Mouse (Mus musculus) hindbrain, embryonic 14.5 days (tissue): ENCODE measurements at regions not wholly inside any gene's neighbourhood (a gene's known extent, or its start where the extent isn't known, plus 50 kb on each side); places are given as distances from the start of the nearest gene placed in this dataset.

Source experiments
- ATAC-seq: fragments of 200-750 bp; cut with Nextera tagmentation; 2 replicates; pipeline ENCODE4 v1.8.0; 2017; ENCODE audit warnings: moderate number of reproducible peaks, mild to moderate bottlenecking, moderate TSS enrichment, moderate library complexity; ENCODE audit not compliant: low FRiP score
- DNase-seq: peaks from one replicate; pipeline ENCODE4 v3.0.0-alpha.2; 2015; ENCODE audit warnings: low spot score
- H3K27ac ChIP-seq: fragments of 300-500 bp; sonication (generic); 2 replicates; pipeline ENCODE4 v1.5.1; 2014; ENCODE audit warnings: mild to moderate bottlenecking, moderate library complexity
- H3K27me3 ChIP-seq: fragments of 300-500 bp; sonication (generic); 2 replicates; pipeline ENCODE4 v1.6.1; 2014; ENCODE audit warnings: mild to moderate bottlenecking, low read length, mixed read lengths; ENCODE audit not compliant: control insufficient read depth, insufficient read depth
- H3K36me3 ChIP-seq: fragments of 300-500 bp; sonication (generic); replicated peaks from 2 replicates; pipeline ENCODE4 v1.6.1; 2014; ENCODE audit not compliant: control insufficient read depth, insufficient read depth
- H3K4me1 ChIP-seq: fragments of 300-500 bp; sonication (generic); replicated peaks from 2 replicates; pipeline ENCODE4 v1.6.1; 2014; ENCODE audit warnings: antibody characterized with exemption, low read length, mixed read lengths; ENCODE audit not compliant: control insufficient read depth, insufficient read depth
- H3K4me2 ChIP-seq: fragments of 300-500 bp; sonication (generic); replicated peaks from 2 replicates; pipeline ENCODE4 v1.6.1; 2014; ENCODE audit warnings: mild to moderate bottlenecking, moderate library complexity
- H3K4me3 ChIP-seq: fragments of 300-500 bp; sonication (generic); replicated peaks from 2 replicates; pipeline ENCODE4 v1.5.1; 2014; ENCODE audit warnings: mild to moderate bottlenecking, low read length
- H3K9ac ChIP-seq: fragments of 300-500 bp; sonication (generic); 2 replicates; pipeline ENCODE4 v1.6.1; 2014
- H3K9me3 ChIP-seq: fragments of 300-500 bp; sonication (generic); 2 replicates; pipeline ENCODE4 v1.6.1; 2016; ENCODE audit warnings: low read length; ENCODE audit not compliant: control insufficient read depth
- WGBS: fragments of 180-500 bp; shearing (Covaris S2); extraction: QIAGEN DNeasy Blood & Tissue Kit; methylation state at CpG from one replicate; pipeline ENCODE4 v1.1.7; 2014; 5-methylcytosine and 5-hydroxymethylcytosine counted together

DNA sequence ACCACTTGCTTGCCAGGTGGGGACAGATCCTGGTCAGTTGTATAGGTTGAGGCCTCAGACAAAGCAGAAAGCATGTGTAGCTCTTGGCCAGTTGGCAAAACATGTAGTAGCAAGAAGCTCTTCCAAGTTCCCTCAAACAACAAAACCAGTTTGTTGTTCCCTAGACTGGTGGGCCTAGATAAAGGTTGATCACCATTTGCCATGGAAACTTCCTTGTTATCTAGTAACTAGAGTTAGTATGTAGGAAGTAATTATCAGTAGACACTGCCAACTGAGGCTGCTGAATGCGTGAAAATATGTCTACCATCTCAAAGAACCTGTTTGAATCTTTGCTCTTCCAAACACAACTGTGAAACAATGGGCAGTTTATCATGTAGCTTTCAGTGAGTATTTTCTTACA lies 1098.7 kb downstream of the Pcdh18 start:
- H3K4me1 ChIP-seq, result no peaks in the 10 kb centered on the region
- H3K36me3 ChIP-seq, result no peaks in the 10 kb centered on the region
- no peak overlapping the region for H3K4me2 ChIP-seq
- WGBS, result 85% methylated on average over 1 of the region's 1 CpGs
- H3K4me3 ChIP-seq, result no peak overlapping the region
- H3K27ac ChIP-seq, result no peak overlapping the region
- H3K9me3 ChIP-seq, result no peaks in the 10 kb centered on the region
- no peak for ATAC-seq
- H3K27me3 ChIP-seq, result no peaks in the 10 kb centered on the region
- H3K9ac ChIP-seq, result no peak overlapping the region
- no peak for DNase-seq

- Histone ChIP-seq H3K36me3 (no peaks in the 10 kb centered on the region), H3K9me3 (no peaks in the 10 kb centered on the region), H3K4me2 (no peak overlapping the region), H3K4me1 (no peaks in the 10 kb centered on the region), H3K4me3 (no peak overlapping the region), H3K27me3 (no peaks in the 10 kb centered on the region), H3K27ac (no peak overlapping the region), H3K9ac (no peak overlapping the region)
- ATAC-seq, result no peak
- no peak for DNase-seq
- 89% methylated on average over 4 of the region's 4 CpGs for WGBS
Measured at GRCm38 (mm10) chr3:48655084-48655483, 1102.0 kb downstream of the Pcdh18 start.

DNA sequence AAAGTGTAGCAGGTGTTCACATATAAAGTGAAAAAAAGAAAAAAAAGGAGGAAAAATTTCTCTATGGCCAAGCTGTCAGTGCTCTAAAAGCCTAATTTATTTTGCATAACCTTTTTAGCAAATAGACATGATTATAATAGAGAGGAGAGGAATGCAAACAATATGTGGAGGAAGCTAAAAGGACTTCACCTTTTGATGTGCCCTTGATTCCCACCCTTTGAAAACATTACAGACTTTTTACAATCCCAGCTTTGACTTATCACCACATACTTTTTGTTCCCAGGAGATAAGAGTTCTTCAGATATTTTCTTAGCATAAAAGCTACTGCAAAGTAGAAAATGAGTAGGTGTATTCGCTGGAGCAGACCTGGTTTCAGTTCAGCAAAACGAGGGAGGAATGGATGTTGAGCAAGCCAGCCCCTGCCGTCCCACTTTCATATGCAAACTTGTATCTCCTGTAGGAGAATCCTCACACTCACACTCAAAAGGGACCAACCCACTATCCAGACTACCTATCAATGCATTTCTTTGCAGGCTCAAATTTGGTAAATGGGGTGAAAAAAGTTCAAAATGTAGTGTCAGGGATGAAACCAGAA lies 1125.1 kb downstream of the Pcdh18 start:
- no peak for DNase-seq
- no peaks in the 10 kb centered on the region for H3K36me3 ChIP-seq
- no peak for ATAC-seq
- H3K4me2 ChIP-seq, result no peak overlapping the region
- no peak overlapping the region for H3K27ac ChIP-seq
- 37% methylated on average over 3 of the region's 3 CpGs for WGBS
- no peak overlapping the region for H3K9ac ChIP-seq
- no peaks in the 10 kb centered on the region for H3K27me3 ChIP-seq
- H3K9me3 ChIP-seq, result no peaks in the 10 kb centered on the region
- no peaks in the 10 kb centered on the region for H3K4me1 ChIP-seq
- H3K4me3 ChIP-seq, result no peak overlapping the region

- Histone ChIP-seq H3K27me3 (no peaks in the 10 kb centered on the region), H3K4me3 (no peak overlapping the region), H3K4me2 (no peak overlapping the region), H3K9ac (no peak overlapping the region), H3K4me1 (no peaks in the 10 kb centered on the region), H3K36me3 (no peaks in the 10 kb centered on the region), H3K9me3 (no peaks in the 10 kb centered on the region), H3K27ac (no peak overlapping the region)
- DNase-seq (no peak), ATAC-seq (no peak)
- 96% methylated on average over 21 of the region's 21 CpGs for WGBS
Measured at GRCm38 (mm10) chr3:48608933-48609332, 1148.2 kb downstream of the Pcdh18 start.

DNA sequence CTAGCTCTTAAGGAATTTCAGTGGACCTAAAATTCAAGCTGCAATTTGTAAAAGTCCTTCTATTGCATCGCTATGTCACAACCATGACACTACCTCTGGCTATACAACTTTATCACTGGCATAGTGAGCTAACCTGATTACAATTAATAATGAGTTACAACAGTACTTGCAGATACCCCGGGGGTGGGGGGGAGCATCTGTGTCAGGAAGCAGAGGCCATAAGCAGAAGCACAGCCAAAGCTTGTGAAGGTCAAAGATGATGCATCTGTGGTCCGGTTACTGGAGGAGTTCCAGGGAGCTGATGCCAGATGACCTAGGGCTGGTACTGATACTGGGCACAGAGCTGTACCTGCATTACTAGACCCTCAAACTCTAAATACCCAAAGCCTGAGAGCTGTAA lies 1152.3 kb downstream of the Pcdh18 start:
- H3K9me3 ChIP-seq, result no peaks in the 10 kb centered on the region
- H3K27ac ChIP-seq, result no peak overlapping the region
- no peak overlapping the region for H3K4me3 ChIP-seq
- no peak overlapping the region for H3K4me2 ChIP-seq
- ATAC-seq (no peak), DNase-seq (no peak)
- H3K36me3 ChIP-seq, result no peaks in the 10 kb centered on the region
- H3K27me3 ChIP-seq, result no peaks in the 10 kb centered on the region
- H3K9ac ChIP-seq, result no peak overlapping the region
- 83% methylated on average over 3 of the region's 3 CpGs for WGBS
- H3K4me1 ChIP-seq, result no peaks in the 10 kb centered on the region

- Histone ChIP-seq H3K27ac (no peak overlapping the region), H3K4me3 (no peak overlapping the region), H3K9ac (no peak overlapping the region), H3K9me3 (no peaks in the 10 kb centered on the region), H3K27me3 (no peaks in the 10 kb centered on the region), H3K36me3 (no peaks in the 10 kb centered on the region), H3K4me2 (no peak overlapping the region), H3K4me1 (no peaks in the 10 kb centered on the region)
- no peak for DNase-seq
- 0 out of 2 replicates have a peak, but pooled peaks have one; percentile 27 for ATAC-seq
- 95% methylated on average over 2 of the region's 2 CpGs for WGBS
Measured at GRCm38 (mm10) chr3:48587341-48587740, 1169.8 kb downstream of the Pcdh18 start.

DNA sequence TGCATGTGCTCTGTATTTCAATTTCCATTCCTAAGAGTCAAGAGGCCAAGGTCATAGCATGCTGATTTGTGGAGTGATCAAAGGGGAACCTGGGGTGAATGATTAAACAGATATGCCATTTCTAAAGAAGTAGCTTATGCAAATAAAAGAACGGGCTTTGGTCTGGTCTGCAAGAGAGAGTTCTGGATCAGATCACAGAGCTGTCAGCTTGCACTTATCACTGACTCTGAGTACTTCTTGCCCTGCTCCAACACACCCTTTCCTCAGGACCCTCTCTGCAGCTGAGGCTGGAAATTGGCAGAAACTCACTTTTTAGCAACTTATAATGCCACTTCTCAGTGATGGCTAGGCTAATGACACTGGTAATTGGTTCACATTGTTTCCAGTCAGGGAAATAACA lies 1171.0 kb downstream of the Pcdh18 start:
- Histone ChIP-seq H3K9me3 (no peaks in the 10 kb centered on the region), H3K4me1 (no peaks in the 10 kb centered on the region), H3K4me2 (no peak overlapping the region), H3K9ac (no peak overlapping the region), H3K4me3 (no peak overlapping the region), H3K27ac (no peak overlapping the region), H3K27me3 (no peaks in the 10 kb centered on the region), H3K36me3 (no peaks in the 10 kb centered on the region)
- WGBS, result 20% methylated on average over 1 of the region's 1 CpGs
- no peak for DNase-seq
- no peak for ATAC-seq

DNA sequence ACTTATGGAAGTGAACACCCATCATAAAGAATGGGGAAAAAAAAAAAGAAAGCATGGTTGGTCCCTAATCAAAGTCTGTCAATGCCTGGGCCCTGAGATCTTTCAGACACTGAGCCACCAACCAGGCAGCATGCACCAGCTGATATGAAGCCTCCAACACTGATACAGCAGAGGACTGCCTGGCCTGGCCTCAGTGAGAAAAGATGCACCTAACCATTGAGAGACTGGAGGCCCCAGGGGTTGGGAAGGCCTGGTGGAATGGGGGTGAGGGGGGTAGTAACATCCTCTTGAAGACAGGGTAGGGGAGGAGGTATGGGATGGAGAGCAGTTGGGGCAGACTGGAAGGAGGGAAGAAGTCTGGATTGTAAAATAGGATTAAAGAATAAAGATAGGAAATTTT lies 1172.8 kb downstream of the Pcdh18 start:
- no peak overlapping the region for H3K27ac ChIP-seq

GRCm38 (mm10) chr3:48582521-48582920 lies 1174.6 kb downstream of the Pcdh18 start:
- H3K9ac ChIP-seq, result no peak overlapping the region
- 86% methylated on average over 1 of the region's 1 CpGs for WGBS
- DNase-seq, result no peak
- no peaks in the 10 kb centered on the region for H3K27me3 ChIP-seq
- no peak for ATAC-seq
- no peaks in the 10 kb centered on the region for H3K4me1 ChIP-seq
- H3K27ac ChIP-seq, result no peak overlapping the region
- H3K9me3 ChIP-seq, result no peaks in the 10 kb centered on the region
- no peak overlapping the region for H3K4me2 ChIP-seq
- no peak overlapping the region for H3K4me3 ChIP-seq
- H3K36me3 ChIP-seq, result no peaks in the 10 kb centered on the region

More for the DNA sequence above, 1172.8 kb downstream of the Pcdh18 start:
- ATAC-seq, result no peak
- Histone ChIP-seq H3K9me3 (no peaks in the 10 kb centered on the region), H3K36me3 (no peaks in the 10 kb centered on the region), H3K4me2 (no peak overlapping the region), H3K4me3 (no peak overlapping the region), H3K9ac (no peak overlapping the region), H3K27me3 (no peaks in the 10 kb centered on the region), H3K4me1 (no peaks in the 10 kb centered on the region)
- no peak for DNase-seq

DNA sequence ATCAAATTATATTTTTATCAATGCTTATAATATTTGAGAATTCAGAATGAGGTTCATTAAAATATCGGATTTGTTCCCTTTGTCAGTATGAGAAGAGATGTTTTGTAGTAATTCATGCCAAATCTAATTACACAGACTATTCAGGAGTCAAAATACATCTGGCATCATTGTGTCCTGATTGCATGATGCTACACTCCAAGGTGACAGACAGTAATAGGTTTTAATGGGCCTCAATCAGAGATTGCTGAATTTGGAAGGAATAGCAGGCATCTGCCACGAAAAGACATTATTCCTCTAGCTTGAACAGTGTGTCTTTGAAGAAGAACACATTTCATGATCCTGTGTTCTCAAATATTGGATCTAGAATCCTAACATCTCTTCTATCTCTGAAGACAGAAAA lies 1177.2 kb downstream of the Pcdh18 start:
- no peaks in the 10 kb centered on the region for H3K36me3 ChIP-seq
- H3K4me2 ChIP-seq, result no peak overlapping the region
- no peaks in the 10 kb centered on the region for H3K9me3 ChIP-seq
- H3K27me3 ChIP-seq, result no peaks in the 10 kb centered on the region
- no peak for ATAC-seq
- no peaks in the 10 kb centered on the region for H3K4me1 ChIP-seq
- no peak for DNase-seq
- H3K4me3 ChIP-seq, result no peak overlapping the region
- H3K27ac ChIP-seq, result no peak overlapping the region
- no peak overlapping the region for H3K9ac ChIP-seq
- 72% methylated on average over 2 of the region's 2 CpGs for WGBS
